Mouse (Mus musculus) small intestine, adult 2 months (tissue): ENCODE measurements around the gene Smim6. TPM values are rescaled to one million over a fixed set of nuclear protein-coding genes. Genes with fewer than 3 reads are reported as not detected.

Experiments used
- H3K27ac ChIP-seq: fragments of 200-500 bp; 2 replicates; pipeline ENCODE4 v1.5.1; 2012; ENCODE audit warnings: low read depth, low read length, control low read depth, inconsistent platforms; ENCODE audit not compliant: insufficient read depth
- H3K27me3 ChIP-seq: fragments of 200-500 bp; 2 replicates; pipeline ENCODE4 v1.6.1; 2012; ENCODE audit warnings: mild to moderate bottlenecking, moderate library complexity, low read length, inconsistent platforms; ENCODE audit not compliant: control insufficient read depth, insufficient read depth
- H3K36me3 ChIP-seq: fragments of 200-500 bp; 2 replicates; pipeline ENCODE4 v1.6.1; 2012; ENCODE audit warnings: mild to moderate bottlenecking, low read length, control low read depth, inconsistent platforms; ENCODE audit not compliant: control insufficient read depth, insufficient read depth
- H3K4me1 ChIP-seq: fragments of 200-500 bp; 2 replicates; pipeline ENCODE4 v1.6.1; 2012; ENCODE audit warnings: low read length, inconsistent platforms, mixed read lengths; ENCODE audit not compliant: control insufficient read depth, insufficient read depth, insufficient read length
- H3K4me3 ChIP-seq: fragments of 200-500 bp; 2 replicates; pipeline ENCODE4 v1.5.1; 2012; ENCODE audit warnings: low read depth, mild to moderate bottlenecking, control low read depth, inconsistent platforms, low read length, moderate library complexity
- CTCF ChIP-seq: fragments of 200-500 bp; IDR thresholded peaks from 2 replicates; pipeline ENCODE4 v1.5.1; 2012; ENCODE audit warnings: low read depth, mild to moderate bottlenecking, control low read depth, inconsistent platforms, low read length, moderate library complexity, mixed read lengths; ENCODE audit not compliant: insufficient replicate concordance, insufficient read length; ENCODE audit errors: extremely low read depth
- POLR2A ChIP-seq: fragments of 200-500 bp; IDR thresholded peaks from 2 replicates; pipeline ENCODE4 v1.6.1; 2012; ENCODE audit warnings: low read depth, mild to moderate bottlenecking, control low read depth, inconsistent platforms, low read length, moderate library complexity
- WGBS: fragments of 180-500 bp; shearing (Covaris S2); methylation state at CpG from one replicate; pipeline ENCODE4 v1.1.7; 2018; 5-methylcytosine and 5-hydroxymethylcytosine counted together
- polyA plus RNA-seq: library from polyadenylated mRNA; depleted of rRNA; stranded (reverse); fragments of >200 nt; gene quantifications from 2 replicates; pipeline ENCODE4 v1.2.3, GENCODE M21; 2012; rRNA removed

The Smim6 gene
- 8.8 and 9.7 TPM in 2 replicates for polyA plus RNA-seq

- peaks cover 27% of the 10 kb centered on the region for H3K36me3 ChIP-seq
- no peaks in the 10 kb centered on the region for H3K27me3 ChIP-seq
- H3K27ac ChIP-seq, result peak within 1 kb of the TSS; percentile 100
- H3K4me3 ChIP-seq, result peak within 1 kb of the TSS; percentile 47
- TF ChIP-seq CTCF (no peak), POLR2A (0 out of 2 replicates have a peak, but pooled peaks have one; percentile 24)
- peaks cover 24% of the 10 kb centered on the region; the same call in 1 of the 2 replicates for H3K4me1 ChIP-seq
- WGBS, result 18% methylated on average over 11 of the region's 11 CpGs
Observed at GRCm38 (mm10) chr11:115911632-115912376, at the start of gene Smim6. TSS of gene Smim6 (plus strand) at chr11:115912017.

GRCm38 (mm10) chr11:115863895-115864294, 47.9 kb upstream of the Smim6 start:
- H3K27ac ChIP-seq, result no peak overlapping the region
- peak; percentile 11; the same call in 1 of the 2 replicates for TF ChIP-seq CTCF
- no peak for TF ChIP-seq POLR2A
- WGBS, result 72% methylated on average over 8 of the region's 8 CpGs
- no peaks in the 10 kb centered on the region for H3K36me3 ChIP-seq
- H3K4me3 ChIP-seq, result no peak overlapping the region
- peaks cover 8% of the 10 kb centered on the region for H3K4me1 ChIP-seq
- H3K27me3 ChIP-seq, result peaks cover 4% of the 10 kb centered on the region

- peak overlapping the region; percentile 98 for H3K27ac ChIP-seq
- no peaks in the 10 kb centered on the region for H3K27me3 ChIP-seq
- no peak overlapping the region for H3K4me3 ChIP-seq
- TF ChIP-seq POLR2A (no peak; the same call in 1 of the 2 replicates), CTCF (no peak)
- WGBS, result 22% methylated on average over 8 of the region's 8 CpGs
- H3K36me3 ChIP-seq, result no peaks in the 10 kb centered on the region
- peaks cover 33% of the 10 kb centered on the region for H3K4me1 ChIP-seq
Observed at GRCm38 (mm10) chr11:115869393-115869792, 42.4 kb upstream of the Smim6 start.

- no peaks in the 10 kb centered on the region for H3K27me3 ChIP-seq
- peak overlapping the region; percentile 79 for H3K27ac ChIP-seq
- H3K4me1 ChIP-seq, result peaks cover 37% of the 10 kb centered on the region
- no peak overlapping the region for H3K4me3 ChIP-seq
- no peak for TF ChIP-seq POLR2A
- 0 out of 2 replicates have a peak, but pooled peaks have one; percentile 5 for TF ChIP-seq CTCF
- 33% methylated on average over 4 of the region's 4 CpGs for WGBS
- no peaks in the 10 kb centered on the region for H3K36me3 ChIP-seq
Observed at GRCm38 (mm10) chr11:115872437-115872836, 39.4 kb upstream of the Smim6 start.

GRCm38 (mm10) chr11:115875935-115876334, 35.9 kb upstream of the Smim6 start:
- Histone ChIP-seq H3K36me3 (peaks cover 22% of the 10 kb centered on the region), H3K27me3 (no peaks in the 10 kb centered on the region), H3K4me3 (no peak overlapping the region), H3K27ac (no peak overlapping the region), H3K4me1 (peaks cover 29% of the 10 kb centered on the region)
- TF ChIP-seq CTCF (no peak), POLR2A (no peak)
- 90% methylated on average over 3 of the region's 3 CpGs for WGBS

GRCm38 (mm10) chr11:115876438-115876837, 35.4 kb upstream of the Smim6 start:
- Histone ChIP-seq H3K27ac (peak overlapping the region; percentile 100), H3K27me3 (no peaks in the 10 kb centered on the region), H3K4me1 (peaks cover 30% of the 10 kb centered on the region), H3K36me3 (peaks cover 26% of the 10 kb centered on the region), H3K4me3 (no peak overlapping the region)
- 72% methylated on average over 5 of the region's 5 CpGs for WGBS
- TF ChIP-seq CTCF (peak; percentile 42; the same call in 1 of the 2 replicates), POLR2A (no peak)

GRCm38 (mm10) chr11:115877174-115877755, 34.6 kb upstream of the Smim6 start:
- peaks cover 22% of the 10 kb centered on the region for H3K4me1 ChIP-seq
- H3K27me3 ChIP-seq, result no peaks in the 10 kb centered on the region
- peaks cover 34% of the 10 kb centered on the region for H3K36me3 ChIP-seq
- WGBS, result 20% methylated on average over 6 of the region's 6 CpGs
- H3K4me3 ChIP-seq, result peak overlapping the region; percentile 68
- H3K27ac ChIP-seq, result peak overlapping the region; percentile 100
- TF ChIP-seq CTCF (no peak), POLR2A (peak; percentile 93)
